Mouse (Mus musculus): ENCODE results near the gene Idh2.

- TF ChIP-seq CHD2 (IDR thresholded peaks at IDR 0.05; ENCODE audit: low read depth, low read length) (no peak), ZNF384 (IDR thresholded peaks at IDR 0.05; ENCODE audit: low read depth, low read length) (no peak), MAFK (IDR thresholded peaks at IDR 0.05; ENCODE audit: insufficient read depth, low read depth, low read length) (no peak)
Observed at GRCm38 (mm10) chr7:80091866-80092210, 23.4 kb downstream of the Idh2 start.
